Mouse (Mus musculus): ENCODE results near the gene Homer1. TPM values are rescaled to one million over a fixed set of nuclear protein-coding genes. Genes with fewer than 3 reads are reported as not detected.

Gene Homer1
- total RNA-seq, 2 experiments from 2014 or later = 4.2 to 8.7 TPM

DNA sequence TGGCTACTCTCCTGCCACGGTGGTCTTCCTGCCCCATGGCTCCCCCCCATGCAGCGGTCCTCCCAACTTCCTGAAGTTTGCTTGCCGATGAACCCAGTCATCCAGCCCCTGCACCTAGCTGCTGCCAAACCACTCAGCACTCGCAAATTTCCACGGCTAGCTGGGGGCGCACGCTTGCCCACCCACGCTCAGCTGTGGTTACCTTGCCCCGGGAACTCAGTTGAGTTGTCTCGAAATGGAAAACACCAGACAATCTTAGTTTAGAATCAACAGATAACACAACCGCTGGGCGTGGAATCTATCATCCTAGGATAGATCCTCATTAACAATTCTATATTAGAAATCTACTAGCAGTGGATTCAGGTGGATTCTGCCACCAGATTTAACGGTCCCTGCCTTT lies 33.1 kb downstream of the Homer1 start:
- no peak for ATAC-seq (replicated peaks; ENCODE audit: low FRiP score, poor library complexity, severe bottlenecking)

DNA sequence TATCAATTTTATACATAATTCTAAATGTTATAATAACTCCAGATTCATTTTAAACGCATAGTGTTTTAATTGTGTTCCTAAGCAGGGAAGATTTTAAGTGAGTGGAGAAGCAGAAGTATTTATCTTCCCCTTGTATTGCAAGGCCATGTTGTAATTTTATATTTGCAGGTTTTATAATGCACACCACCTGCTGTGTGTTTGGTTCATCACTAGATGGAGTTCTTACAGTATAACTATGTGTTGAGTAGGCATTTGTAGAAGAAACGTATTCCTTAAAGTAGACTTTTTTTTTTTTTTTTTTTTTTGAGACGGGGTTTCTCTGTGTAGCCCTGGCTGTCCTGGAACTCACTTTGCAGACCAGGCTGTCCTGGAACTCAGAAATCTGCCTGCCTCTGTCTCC lies 35.9 kb downstream of the Homer1 start:
- ATAC-seq (replicated peaks; ENCODE audit: low FRiP score, poor library complexity, severe bottlenecking) = no peak

DNA sequence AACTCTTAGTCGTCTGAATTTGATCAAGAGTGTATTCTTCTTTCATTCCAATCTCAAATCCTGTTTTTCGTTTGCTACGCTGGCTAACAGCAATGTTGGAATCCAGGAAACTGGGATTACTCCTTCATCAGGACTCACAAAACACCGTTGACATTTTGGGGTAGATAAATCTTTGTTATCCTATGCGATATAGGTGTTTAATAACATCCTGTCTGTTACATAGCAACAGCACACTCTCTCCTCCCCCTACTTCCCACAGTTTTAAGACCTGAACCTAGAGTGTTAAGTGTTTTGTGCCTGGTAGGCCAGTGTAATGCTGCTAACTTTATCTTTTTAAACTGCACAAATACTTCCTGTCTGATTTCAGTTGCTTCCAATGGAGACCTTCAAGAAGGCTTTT lies 39.0 kb downstream of the Homer1 start:
- ATAC-seq (replicated peaks; ENCODE audit: low FRiP score, poor library complexity, severe bottlenecking) = no peak

DNA sequence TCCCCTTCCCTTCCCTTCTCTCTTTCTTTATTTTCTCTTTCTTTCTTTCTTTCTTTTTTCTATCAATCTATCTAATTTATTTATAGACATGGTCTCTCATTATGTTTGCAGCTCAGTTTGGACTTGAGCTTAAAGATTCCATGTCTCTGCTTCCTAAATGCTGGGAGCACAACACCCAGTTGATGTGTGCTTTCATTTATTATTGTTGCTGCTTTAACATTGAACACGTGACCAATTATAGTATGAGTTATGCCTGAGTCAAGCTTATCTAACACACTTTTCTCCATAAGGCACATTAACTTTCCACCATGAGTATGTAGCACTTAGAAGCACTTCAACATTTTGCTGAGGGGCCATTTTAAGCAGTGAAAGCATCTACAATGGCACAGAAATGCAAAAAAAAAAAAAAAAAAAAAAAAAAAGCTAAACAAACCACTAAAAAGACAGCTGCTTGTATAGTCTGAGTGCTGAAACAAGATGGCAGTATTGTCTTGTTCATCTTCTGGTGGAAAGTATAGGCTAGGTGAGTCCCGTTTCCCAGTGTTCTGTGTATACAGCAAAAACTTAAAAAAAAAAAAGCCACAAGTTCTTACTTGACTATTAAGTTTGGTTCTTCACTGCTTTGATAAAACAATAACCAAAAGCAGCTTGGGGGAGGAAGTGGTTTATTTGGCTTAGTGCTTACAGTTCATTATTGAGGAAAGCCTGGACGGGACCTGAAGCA lies 41.3 kb downstream of the Homer1 start:
- ATAC-seq (replicated peaks; ENCODE audit: low FRiP score, poor library complexity, severe bottlenecking) = peak; percentile 84

DNA sequence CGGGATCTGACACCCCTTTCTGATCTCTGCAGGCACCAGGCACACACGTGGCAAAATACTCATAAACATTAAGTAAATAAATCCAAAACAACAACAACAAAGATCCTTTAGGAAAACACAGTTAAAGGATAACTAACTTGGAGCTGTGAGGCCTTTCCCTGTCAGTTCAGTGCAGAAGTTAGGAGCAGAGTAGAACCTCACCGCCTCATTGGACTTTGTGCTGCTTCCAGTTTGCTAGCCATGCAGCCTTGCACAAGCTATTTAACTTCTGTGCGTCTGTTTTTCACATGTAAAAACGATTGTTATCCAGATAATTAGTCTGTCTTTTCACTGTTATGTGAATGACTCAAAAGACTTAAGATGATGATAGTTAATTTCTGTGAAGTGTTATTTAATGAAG lies 43.2 kb downstream of the Homer1 start:
- ATAC-seq (replicated peaks; ENCODE audit: low FRiP score, poor library complexity, severe bottlenecking) = no peak

DNA sequence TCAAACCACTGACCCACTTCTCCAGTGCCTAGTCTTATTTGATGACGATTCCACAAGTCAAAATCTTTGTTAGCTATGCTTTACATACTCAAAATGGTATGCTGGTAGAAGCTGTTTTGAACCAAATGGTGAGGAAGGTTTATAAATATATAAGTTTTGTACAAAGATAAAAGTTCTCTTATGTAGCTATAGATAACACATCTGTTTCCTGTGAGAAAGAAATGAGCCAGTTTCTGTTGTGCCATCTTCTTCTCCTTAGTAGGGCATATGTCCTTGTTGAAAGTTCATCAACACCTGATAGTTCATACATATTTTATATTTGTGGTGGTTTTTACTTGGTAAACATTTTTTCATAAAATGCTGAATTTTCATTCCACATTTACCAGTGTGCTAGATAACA lies 45.0 kb downstream of the Homer1 start:
- no peak for ATAC-seq (replicated peaks; ENCODE audit: low FRiP score, poor library complexity, severe bottlenecking)

DNA sequence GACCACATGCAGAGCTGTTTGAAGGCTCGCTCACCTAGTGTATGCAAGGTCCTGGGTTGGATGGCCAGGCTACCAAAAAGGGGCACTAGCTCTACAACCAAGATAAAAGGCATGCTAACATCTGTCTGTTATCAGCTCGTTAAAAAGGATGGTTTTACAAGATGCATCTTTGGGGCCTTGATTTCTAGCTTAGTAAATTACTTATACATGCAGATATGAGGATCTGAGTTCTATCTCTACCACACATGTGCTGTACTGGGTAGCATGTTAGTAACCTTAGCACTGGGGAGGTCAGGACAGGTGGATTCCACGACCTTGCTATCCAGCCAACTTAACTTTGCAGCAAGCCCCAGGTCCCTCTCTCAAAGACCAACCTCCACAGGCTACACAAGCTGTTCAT lies 46.4 kb downstream of the Homer1 start:
- ATAC-seq (replicated peaks; ENCODE audit: low FRiP score, poor library complexity, severe bottlenecking) = peak; percentile 36

DNA sequence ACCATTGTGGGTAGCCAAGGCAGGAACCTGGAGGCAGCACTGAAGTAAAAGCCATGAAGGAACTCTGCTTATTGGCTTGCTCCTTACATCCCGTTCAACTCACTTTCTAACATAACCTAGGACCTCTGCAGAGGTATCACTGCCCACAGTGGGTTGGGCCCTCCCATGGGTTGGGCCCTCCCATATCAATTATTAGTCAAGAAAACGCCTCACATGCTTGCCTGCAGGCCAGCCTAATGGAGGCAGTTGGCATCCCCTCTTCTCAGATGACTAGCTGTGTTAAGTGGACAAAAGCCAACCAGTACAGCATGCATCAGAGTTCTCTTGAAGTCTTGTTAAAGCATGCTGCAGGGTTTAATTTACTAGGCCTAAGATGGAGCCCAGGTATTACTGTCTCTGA lies 52.6 kb downstream of the Homer1 start:
- peak; percentile 87 for ATAC-seq (replicated peaks; ENCODE audit: low FRiP score, poor library complexity, severe bottlenecking)

DNA sequence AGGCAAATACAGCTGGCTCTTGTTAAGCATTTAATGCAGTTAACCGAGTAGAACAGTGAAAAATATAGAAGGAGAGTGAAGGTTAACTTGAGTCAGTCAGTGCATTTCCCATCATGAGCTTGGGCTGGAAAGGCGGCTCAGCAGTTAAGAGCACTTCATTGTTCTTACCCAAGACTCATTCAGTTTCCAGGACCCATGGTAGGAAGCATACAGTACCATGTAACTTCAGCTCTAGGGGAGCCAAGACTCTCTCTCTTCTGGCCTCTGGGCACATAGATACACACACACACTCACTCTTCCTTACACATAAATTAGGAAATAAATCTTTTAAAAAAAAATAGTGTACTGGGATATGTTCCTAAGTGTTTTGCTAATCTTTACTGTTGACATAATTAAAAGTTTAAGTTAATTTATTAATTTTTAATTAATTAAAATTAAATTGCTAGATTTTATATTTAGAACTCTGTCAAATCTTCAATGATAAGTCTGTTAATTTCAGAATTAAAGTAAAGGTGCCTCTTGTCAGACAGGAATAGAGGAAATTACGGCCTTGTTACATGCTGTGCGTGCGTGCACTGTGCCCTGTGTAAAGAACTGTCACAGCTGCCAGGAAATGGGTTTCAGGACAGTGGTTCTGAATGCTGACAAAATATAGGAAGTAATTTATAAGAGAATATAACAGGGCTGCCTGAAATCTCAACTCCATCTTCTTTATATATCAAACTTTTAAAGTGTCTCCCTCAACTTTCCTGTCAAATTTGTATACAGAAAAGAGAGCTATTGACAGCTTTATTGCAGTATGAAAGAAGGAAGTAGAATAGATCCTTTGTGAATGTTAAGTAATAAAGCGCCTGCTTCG lies 55.2 kb downstream of the Homer1 start:
- ATAC-seq (replicated peaks; ENCODE audit: low FRiP score, poor library complexity, severe bottlenecking) = no peak

DNA sequence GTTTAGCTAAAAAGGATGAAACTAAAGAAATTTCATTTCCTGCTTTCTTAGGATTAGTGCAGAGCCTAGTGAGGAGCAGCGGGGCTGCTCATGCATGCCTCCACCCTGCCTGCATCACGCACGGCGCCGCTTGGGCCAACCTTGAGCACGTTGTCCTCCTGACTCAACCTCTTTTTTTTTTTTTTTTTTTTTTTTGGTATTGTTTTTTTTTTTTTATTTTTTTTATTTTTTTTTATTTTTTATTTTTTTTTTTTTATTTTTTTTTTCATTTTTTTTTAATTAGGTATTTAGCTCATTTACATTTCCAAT lies 55.8 kb downstream of the Homer1 start:
- ATAC-seq (replicated peaks; ENCODE audit: low FRiP score, poor library complexity, severe bottlenecking) = peak; percentile 84

DNA sequence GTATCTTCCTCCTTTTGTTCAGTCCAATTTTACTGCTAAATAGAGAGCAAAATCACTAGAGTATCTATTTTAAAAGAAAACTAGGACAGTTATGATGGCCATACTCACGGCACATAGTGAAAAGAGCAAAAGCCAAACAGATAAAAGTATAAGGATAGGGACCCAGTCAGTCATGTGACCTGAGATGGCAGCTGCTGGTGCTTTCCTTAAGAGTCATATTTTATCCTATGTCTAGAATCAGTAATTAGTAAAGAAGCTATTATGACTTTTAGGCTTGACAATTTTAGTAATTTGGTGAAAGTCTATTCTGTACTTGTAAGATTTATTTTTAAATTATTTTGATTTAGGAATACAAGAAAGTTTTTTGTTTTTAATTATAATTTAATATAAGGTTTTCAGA lies 59.1 kb downstream of the Homer1 start:
- no peak for ATAC-seq (replicated peaks; ENCODE audit: low FRiP score, poor library complexity, severe bottlenecking)

DNA sequence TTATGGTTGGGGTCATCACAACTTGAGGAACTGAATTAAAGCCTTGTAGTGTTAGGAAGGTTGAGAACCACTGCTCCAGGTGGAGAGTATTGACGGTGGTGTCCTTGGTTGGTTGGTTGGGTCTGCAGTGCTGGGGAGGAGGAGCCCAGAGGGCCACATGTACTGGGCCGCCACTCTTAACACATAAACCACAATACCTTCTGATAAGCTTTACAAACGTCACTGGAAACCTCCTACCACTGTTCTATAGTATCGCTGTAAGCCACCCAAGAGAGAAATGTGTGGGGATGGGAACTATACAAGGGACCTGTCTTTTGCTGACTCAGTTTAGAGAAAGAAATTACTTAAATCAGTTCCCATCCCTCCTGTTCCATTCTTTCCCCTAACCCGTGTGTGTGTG lies 68.1 kb downstream of the Homer1 start:
- no peak for ATAC-seq (replicated peaks; ENCODE audit: low FRiP score, poor library complexity, severe bottlenecking)

DNA sequence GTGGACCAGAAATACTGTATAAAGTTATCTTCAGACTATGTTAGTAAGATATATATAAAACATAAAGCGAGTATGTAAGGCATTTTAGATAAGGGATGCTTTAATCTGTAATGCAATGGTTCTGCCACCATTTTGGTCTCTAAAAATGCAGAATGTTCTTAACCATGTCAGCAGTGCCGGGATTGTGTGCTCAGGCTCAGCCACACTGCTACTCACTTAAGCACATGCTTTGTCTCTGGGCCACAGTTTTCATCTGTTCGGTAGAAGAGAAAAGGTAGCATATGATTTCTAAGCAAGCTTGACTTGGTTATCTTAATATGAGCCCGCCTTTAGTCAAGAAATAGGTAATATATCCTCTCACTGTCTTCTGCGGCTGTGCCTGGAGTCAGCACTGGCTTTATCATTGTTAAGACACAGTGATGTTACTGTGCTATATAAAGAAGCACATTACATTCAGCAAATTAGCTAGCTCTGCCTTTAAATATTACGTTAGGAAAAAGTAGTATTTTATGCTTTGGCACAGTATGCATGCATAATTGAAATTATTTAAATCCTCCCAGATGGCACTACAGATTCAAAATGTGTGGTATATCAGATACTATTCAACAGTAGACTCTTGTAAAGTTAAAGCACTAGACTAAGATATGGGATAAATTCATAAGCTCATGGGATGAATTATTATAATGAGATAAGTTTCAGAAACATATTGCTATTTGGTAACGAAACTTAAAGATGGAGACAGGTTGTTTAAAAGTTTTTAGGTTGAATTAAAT lies 69.6 kb downstream of the Homer1 start:
- ATAC-seq (replicated peaks; ENCODE audit: low FRiP score, poor library complexity, severe bottlenecking) = no peak

DNA sequence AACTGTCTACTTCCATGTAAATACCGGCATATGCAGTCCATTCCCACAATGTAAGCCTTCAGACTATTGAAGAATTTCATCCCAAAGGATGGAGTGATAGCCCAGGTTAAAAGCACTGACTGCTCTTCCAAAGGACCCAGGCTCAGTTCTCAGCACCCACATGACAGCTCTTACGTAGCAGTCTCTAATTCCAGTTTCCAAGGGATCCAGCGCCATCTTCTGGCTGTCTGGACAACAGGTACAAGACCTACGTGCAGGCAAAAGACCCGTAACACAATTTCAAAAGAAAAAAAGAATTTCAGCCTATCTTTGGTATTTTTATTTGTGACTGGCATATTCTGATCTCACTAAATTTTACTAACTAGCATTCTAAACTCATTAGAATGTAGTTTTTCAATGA lies 75.0 kb downstream of the Homer1 start:
- ATAC-seq (replicated peaks; ENCODE audit: low FRiP score, poor library complexity, severe bottlenecking) = no peak

DNA sequence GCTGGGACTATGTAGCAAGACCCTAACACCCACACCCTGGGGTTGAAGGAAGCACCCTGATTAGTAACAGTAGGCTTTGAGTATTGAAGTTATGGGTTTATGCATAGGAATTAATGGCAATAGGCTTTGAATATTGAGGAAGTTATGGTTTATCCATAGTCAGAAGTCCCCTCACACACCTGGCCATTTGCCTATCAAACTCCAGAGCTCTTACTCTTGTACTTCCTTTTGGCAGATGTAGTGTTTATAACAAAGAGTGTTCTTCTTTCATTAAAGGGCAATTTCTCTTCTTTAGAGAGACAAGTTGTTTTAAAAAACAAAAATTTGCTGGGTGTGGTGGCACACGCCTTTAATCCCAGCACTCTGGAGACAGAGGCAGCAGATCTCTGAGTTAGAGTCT lies 79.1 kb downstream of the Homer1 start:
- no peak for ATAC-seq (replicated peaks; ENCODE audit: low FRiP score, poor library complexity, severe bottlenecking)

DNA sequence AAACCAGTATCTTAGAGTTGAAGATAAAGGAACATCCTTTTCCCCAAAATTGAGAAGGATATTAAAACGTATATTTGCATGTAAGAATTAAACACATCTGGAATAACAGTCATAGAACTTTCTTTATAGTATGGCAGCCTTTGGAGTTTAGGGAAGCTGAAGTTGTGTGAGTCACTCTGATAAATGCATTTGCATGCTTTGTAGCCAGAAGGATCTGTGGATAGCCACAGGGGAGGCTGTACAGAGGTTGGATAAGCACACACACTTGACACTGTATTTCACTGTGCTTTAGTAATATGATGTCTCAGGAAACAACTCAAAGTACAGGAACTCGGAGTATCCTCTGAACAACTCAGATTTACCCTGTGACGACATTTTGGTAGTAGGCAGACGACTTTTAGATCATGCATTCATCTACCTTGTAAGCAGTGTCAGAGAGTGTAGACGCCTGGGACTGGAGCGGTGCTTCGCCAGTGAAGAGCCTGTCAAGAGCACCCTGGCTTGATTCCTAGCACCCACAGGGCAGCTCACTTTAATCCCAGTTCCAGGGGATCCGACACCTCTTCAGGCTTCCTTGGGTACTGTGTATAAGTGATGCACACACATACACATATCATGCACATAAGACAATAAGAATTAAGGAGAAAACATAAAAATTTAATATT lies 81.1 kb downstream of the Homer1 start:
- ATAC-seq (replicated peaks; ENCODE audit: low FRiP score, poor library complexity, severe bottlenecking) = peak; percentile 50

DNA sequence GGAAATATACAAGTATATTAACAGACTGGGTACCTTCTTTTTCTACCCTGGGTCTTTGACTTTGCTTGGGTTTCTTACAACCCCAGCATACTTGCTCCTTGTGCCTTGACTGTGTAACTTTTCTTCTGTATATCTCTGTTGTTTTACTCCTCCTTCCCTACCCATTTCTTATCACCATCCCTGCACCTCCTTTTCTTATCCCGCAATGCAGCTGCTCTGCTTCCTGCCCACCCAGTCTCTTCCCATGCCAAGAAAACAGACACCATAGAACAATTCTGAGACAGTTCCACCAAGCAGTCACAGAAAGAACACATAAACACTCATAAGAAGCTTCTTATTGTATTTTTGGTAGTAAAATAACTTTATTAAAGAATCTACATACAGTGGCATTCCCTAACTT lies 81.9 kb downstream of the Homer1 start:
- ATAC-seq (replicated peaks; ENCODE audit: low FRiP score, poor library complexity, severe bottlenecking) = peak; percentile 88

DNA sequence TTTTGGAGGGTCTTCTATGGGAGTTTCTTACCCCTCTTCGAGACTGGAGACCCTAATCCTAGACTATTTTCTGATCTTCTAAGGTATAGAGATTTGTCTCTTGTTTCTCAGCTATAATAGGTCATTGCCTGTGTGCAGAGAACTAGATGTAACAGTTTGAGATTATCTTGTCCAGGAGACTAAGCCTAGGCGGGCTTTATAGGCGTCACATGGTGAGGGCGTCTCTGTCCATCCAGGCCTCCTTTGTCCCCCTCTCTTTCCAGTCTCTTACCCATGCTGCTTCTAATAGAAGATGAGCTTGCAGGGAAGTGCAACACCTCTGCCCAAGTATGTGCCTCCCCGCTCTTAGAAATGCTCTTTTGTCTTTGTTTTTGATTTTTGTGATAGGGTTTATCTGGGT lies 83.7 kb downstream of the Homer1 start:
- peak; percentile 33; the same call in 1 of the 2 replicates for ATAC-seq (replicated peaks; ENCODE audit: low FRiP score, poor library complexity, severe bottlenecking)

DNA sequence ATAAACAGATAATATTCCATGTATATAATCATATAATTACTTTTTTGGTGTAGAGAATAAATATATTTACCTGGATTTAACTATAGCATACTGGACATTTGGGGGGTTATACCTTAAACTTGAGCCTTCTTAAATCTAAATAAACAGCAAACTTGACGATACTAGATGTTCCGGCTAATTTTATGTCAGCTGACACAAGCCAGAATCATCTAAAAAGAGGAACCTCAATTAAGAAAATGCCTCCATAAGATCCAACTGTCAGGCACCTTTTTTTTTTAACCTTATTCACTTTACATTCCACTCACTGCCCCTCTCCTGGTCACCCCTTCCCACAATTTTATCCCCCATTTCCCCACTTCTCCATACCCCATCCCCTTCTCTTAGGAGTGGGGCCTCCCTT lies 84.2 kb downstream of the Homer1 start:
- ATAC-seq (replicated peaks; ENCODE audit: low FRiP score, poor library complexity, severe bottlenecking) = no peak

DNA sequence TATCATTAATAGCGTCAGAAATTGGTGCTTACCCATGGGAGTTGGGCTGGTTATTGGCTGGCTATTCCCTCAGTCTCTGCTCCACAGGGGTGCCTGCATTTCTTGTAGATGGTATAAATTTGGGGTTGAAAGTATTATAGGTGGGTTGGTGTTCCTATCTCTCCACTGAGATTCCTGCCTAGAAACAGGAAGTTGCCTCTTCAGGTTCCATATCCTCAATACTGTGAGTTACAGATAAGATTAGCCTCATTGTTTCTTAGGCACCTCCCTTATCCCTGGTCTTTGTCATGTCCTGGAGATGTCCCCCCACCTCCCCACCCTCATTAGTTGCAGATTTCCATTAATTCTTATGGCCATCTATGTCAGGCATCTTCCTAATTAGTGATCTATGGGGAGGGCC lies 85.0 kb downstream of the Homer1 start:
- ATAC-seq (replicated peaks; ENCODE audit: low FRiP score, poor library complexity, severe bottlenecking) = no peak
